Mouse (Mus musculus) urinary bladder, postnatal 10 days (tissue): ENCODE measurements around the gene Samd14.
"Not testable (repeated sequence)": the region's sequence is repeated elsewhere in the genome, so short reads cannot be mapped to it uniquely, and the experiment has no call there.

ENCODE experiments used
- DNase-seq: peaks from one replicate; pipeline ENCODE4 v3.0.0; 2022; ENCODE audit warnings: low spot score

The Samd14 gene

GRCm38 (mm10) chr11:95006525-95007219 lies 3.0 kb upstream of the Samd14 start:
- no peak for DNase-seq

DNA sequence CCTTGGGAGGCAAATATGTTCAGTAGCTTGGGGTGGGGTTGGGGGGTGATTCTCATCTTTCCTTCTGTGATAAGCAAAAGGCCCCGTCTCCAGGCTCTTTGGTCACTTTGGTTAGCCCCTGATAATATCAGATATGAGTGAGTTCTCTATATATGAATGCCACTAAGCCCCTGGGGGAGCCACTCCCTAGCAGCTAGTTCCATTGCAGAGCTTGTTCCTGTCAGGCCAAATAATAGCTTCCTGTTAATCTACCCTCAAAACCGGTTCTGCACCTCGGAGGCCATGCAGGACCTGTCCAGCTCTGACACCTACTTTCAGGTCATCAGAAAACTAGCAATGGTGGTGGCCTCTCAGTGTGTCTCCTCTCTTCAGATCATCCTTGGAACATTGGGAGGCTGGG lies 2.3 kb upstream of the Samd14 start:
- DNase-seq: no peak

DNA sequence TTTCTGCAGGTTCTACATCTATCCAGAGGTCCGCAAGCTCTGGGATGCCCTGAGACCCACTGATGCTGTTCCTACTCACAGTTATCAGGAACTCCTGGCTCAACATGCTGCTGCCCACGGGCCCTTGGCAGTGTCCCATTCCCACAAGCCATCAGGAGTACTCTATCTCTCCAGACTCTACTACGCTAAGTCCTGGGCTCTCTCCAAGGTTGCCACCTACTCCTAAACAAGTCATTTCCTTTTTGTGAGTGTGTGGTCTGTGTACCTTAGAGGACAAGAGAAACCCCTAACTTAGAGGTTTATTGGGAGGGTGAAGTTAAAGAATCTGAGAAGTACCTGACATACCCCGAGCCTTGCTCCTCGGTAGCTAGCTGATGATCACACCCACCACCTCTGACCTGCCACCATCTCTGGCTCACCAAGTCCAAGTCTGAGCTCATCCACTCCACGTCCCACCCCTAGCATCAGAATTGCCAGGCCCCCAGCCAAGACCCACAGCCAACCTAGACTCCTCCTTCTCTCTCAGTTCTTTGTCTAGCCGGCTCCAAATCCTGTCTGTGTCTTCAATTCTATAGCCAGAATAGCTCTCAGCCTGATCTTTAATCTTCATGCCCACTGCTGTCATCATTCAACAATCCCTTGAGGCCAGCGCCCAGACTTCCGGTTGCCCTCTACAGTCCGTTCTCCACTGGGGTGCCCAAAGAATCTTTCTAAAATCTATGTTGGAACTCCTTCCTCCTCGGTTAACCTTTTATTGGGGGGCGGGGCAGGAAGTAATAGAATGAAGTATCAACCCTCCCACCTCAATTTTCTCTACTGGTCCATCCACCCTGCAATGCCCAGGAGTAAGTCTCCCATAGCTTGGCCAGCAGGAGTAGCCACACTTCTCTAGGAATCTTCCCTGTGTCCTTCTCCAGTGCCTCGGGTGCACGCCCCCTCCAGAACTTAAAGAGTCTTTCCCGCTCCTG lies 734 bp upstream of the Samd14 start:
- no peak for DNase-seq

- no peak for DNase-seq
These were observed 561 bp downstream of the Samd14 start for GRCm38 (mm10) chr11:95010141-95010739.

DNA sequence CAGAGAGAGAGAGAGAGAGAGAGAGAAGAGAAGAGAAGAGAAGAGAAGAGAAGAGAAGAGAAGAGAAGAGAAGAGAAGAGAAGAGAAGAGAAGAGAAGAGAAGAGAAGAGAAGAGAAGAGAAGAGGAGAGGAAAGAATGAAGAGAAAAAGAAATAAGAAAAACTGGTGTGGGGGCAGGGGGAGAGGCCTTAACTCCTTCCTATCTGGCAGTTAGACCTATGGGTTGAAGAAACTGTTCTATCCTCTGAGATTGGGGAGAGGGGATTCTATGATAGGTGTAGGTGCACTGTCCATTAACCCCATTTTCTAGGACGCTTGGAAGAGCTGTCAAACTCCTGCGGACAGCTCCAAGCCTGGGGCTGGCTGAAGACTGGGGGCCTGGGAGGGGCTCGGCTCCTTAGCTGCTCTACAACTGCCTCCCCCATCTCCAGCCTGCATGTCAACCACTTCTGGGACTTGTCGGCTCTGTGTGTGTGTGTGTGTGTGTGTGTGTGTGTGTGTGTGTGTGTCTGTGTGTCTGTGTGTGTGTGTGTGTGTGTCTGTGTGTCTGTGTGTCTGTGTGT lies 1.2 kb downstream of the Samd14 start:
- not testable (repeated sequence) for DNase-seq

- DNase-seq: no peak
These were observed 1.7 kb downstream of the Samd14 start for GRCm38 (mm10) chr11:95011416-95011815.

GRCm38 (mm10) chr11:95012075-95012474 lies 2.4 kb downstream of the Samd14 start:
- DNase-seq: no peak

DNA sequence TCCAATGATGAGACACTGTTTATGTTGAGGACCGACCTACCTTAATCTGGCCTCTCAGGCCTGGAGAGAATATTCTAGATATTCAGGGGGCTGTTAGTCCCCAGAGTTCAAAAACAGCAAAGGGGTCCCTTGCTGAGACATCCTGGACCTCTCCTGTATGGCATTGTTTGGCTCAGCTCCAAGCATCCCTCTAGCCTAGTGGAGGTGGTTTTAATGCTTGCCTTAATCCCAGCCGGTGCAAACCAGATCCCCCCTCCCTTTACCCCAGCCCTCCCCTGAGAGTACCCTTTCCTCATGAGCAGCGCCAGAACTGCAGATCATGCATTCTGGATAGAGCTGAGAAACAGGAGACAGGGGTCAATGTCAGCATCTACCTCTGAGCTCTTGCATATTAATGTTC lies 2.8 kb downstream of the Samd14 start:
- DNase-seq: no peak

DNA sequence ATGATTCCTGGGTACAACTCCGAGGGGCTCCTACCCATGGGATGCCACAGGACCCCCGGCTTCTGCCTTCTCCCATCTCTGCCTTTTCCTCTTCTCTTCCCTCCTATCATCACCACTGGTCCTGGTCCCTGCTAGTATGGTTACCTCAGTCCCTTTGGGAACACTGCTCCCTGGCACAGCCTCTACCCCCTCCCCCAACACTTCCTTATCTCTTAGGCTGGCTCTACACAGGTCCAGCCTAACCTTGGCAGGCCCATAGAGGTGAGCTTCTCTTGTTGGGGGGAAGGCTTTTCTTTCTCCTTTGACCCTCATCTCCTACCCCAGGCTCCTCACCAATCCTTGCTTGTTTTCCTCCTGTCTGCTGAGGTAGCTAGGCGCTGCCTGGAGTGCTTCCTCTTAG lies 5.8 kb downstream of the Samd14 start:
- DNase-seq: no peak

DNA sequence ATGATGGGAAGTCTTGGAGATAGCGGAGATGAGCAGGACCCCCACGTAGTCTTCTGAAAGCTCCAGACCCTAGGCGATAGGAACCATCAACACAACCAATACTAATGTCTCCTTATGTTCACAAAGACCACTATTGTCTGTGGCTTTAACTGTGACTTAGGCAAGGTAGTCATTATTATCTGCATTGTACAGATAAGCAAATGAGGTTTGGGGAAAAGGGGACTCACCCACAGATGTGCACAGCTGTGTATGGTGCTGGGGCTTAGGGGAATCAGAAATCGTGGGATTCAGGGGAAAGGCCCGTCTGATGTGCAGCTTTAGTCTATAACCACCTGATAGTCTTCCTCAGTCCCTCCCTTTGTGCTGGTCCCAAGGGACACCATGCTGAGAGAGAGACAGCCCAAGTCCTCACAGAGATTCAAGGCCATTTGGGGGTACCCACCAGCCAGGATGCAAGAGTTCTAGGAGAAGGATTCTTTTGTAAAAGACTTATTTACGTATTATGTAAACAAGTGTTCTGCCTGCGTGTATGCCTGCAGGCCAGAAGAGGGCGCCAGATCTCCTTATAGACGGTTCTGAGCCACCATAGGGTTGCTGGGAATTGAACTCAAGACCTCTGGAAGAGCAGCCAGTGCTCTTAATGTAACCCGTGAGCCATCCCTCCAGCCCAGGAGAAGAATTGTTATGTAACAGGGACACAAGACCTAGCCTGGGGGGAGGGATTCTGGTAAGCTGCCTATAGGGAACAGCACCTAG lies 12.7 kb downstream of the Samd14 start:
- DNase-seq: no peak

- DNase-seq: no peak
These were observed 13.8 kb downstream of the Samd14 start for GRCm38 (mm10) chr11:95023481-95023880.

DNA sequence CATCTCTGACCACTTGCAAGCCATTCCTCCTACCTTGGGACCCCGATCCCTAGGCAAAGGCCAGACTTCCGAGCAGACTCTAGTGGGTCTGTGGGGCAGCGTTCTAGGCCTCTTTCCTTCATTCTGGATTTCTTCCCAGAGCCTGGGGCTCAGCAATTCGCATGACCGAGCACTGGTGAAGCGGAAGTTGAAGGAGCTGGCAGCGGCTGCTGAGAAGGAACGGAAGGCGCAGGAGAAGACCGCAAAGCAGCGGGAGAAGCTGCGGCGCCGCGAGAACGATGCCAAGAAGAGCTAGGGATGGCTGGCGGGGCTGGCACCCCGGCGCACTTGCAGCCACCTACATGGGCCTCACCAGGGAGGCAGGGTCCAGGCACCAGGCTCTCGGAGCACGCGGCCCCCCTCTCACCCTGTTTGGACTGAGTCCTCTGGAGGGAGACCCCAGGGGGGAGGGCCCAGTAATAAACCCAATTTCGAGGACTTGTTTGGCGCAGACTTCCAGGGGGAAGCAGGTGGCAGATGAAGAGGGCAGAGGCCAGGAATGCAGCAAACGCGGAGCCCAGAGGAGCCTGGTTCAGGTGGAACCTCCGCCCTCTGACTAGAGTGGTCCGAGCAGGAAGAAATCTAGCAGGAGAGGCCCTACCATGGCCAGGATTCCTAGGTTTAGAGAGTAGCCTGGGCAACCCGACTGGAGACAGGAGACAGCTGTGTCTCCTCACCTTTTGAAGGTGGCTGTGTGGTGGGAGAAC lies 14.9 kb downstream of the Samd14 start:
- no peak for DNase-seq

DNA sequence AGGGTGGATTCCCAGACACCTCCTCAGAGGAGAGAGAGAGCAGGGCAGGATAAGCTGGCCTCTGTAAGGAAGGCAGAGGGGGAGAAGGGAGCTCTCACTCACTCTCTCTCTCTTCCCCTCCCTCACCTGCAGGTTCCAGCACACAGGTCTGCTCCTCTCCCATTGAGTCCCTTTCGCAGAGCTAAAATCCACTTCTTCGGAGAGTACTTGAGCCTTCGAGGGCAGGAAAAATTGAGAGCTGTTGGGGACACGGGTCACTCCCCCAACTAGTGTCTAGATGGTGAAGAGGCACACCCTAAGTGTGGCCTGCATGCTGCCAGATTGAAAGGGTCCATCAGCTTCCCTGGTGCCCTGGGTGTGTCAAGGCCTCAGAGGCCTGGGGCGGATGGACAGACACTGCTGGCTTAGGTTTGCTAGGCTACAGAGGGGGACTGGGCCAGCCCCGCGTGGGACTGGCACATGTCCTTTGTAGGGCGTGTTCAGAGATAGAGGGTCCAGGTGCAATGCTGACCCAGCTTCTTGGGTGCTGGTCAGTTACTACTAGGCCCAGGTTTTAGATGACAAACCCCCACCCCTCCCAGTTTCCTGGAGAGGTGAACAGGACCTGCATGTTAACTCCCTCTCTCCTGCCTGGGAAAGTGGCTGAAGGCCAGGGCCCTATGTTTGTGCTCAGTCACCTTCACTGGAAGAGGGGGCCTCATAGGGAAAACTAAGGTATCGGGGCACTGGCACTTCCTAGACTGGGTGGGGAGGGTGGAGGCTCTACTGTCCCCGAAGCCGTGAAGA lies 15.7 kb downstream of the Samd14 start:
- DNase-seq: no peak

DNA sequence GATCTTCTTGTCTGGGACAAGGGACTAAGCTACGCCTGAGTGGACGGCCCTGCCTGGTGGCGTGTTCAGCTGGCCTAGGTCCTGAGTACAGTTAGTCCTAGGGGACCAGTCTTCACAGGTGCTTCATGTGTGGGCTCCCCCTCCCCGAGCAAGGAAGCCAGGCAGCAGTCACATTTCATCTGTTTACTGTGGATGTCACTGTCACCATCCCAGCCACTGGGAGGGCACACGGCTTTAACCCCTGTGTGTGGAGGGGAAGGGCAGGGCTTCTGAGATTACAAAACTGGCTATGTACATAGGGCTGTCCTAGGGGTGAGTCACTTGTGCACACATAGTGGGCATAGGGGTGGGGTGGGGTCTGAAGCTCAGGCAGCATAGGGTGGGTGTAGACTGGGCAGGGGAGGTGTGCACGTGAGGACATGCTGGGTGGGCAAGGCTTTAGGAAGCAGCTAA lies 16.4 kb downstream of the Samd14 start:
- no peak for DNase-seq

DNA sequence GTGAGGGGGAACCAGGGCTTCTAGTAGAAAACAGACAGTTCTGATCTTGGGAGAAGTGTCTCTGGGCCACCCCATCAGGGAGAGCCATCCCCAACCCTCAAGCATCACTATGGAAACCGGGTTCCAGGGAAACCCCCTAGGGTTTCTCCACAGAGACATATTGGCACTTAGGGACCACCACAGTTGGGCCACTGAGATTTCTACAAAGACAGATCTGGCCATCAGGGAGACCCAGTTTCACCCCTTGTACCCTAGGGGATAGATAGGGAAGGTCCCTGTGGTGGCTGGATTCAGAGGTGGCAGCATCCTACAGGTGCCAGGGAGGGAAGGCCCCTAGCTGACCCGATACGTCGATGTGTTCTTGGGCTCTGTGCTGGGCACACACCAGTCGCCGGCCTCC lies 17.2 kb downstream of the Samd14 start:
- no peak for DNase-seq

DNA sequence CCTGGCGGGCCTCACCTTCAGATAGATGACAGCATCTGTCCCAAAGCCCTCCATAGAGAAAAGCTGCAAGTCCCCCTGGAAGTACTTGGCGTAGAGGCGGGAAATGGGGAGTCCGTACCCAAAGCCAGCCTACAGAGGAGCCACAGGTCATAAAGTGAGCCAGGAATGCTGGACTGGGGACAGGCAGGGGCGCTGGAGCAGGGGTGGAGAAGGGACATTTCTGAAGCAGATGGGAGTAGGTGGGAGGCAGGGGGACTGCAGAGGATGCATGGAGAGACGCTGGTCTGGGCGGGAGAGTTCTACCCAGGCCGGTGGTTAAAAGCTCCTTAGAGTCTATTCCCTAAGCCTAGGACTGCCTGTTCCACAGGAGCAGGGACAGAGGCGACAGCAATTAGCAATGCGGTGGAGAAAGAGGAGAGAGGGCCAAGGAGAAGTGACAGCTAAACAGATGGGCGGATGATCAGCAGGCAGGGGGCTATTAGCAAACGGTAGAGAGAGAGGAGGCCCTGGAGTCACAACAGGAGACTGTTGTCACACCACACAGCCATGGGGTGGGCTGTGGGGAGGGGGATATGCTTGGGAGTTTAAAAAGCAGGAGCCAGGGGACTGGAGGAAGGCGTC lies 18.3 kb downstream of the Samd14 start:
- no peak for DNase-seq

DNA sequence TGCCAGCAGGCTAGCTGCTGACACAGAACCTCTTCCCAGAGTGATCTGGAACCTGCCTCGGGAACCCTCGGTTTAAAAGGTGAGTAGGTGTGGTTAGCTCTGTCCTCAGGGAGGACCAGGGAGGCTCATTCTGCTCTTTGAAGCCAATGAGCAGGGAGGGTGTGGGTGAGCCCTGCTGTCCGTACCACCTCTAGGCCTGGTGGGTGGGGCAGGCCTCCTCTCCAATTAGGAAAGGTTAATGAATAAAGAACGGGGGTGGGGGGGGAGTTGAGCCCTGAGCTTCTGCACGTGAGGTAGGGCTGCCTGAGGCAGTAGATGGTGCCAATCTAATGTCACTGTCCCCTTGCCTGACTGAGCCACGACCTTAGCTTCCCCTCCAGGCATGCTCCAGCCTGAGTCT lies 23.3 kb downstream of the Samd14 start:
- no peak for DNase-seq

DNA sequence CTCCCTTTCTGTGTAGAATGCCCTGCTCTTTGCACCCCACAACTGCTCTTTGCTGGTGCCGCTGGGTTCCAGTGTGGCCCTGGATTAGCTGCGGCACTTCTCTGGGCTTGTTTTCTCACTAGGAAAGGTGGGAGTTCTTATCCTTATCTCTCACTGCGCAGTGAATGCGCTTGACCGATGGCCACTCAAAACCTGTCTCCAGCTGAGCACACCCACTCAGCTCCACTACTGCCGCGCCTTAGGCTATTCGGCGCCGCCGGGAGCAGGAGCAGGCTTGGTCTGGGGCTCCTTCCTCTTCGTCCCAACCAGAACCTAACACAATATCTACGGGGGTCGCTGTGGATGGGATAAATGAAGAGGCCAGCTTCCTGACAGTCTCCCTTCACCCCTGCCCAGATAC lies 23.9 kb downstream of the Samd14 start:
- DNase-seq: no peak

- DNase-seq: no peak
These were observed 25.2 kb downstream of the Samd14 start for GRCm38 (mm10) chr11:95034902-95035301.

- no peak for DNase-seq
These were observed 26.8 kb downstream of the Samd14 start for GRCm38 (mm10) chr11:95036521-95036920.
